Mouse (Mus musculus) bone marrow, adult 2 months (tissue): ENCODE data around the gene Pabpc5. TPM values are rescaled to one million over a fixed set of nuclear protein-coding genes. Genes with fewer than 3 reads are reported as not detected.

Experiments
- H3K27ac ChIP-seq: fragments of 200-500 bp; 2 replicates; pipeline ENCODE4 v1.5.1; 2012; ENCODE audit warnings: low read depth, mild to moderate bottlenecking, control low read depth, inconsistent platforms, low read length; ENCODE audit not compliant: control insufficient read depth, poor library complexity, insufficient read depth
- H3K4me1 ChIP-seq: fragments of 200-500 bp; 2 replicates; pipeline ENCODE4 v1.6.1; 2011; ENCODE audit warnings: low read length; ENCODE audit not compliant: control insufficient read depth, insufficient read depth
- H3K4me3 ChIP-seq: fragments of 200-500 bp; replicated peaks from 2 replicates; pipeline ENCODE3; 2011; ENCODE audit warnings: mild to moderate bottlenecking, low read depth, low read length, control low read depth; ENCODE audit not compliant: control insufficient read depth
- CTCF ChIP-seq: fragments of 200-500 bp; IDR thresholded peaks from 2 replicates; pipeline ENCODE4 v1.5.1; 2011; ENCODE audit warnings: low read length, control low read depth; ENCODE audit not compliant: control insufficient read depth, insufficient read depth
- POLR2A ChIP-seq: fragments of 200-500 bp; IDR thresholded peaks from 2 replicates; pipeline ENCODE4 v1.6.1; 2011; ENCODE audit warnings: low read depth, mild to moderate bottlenecking, control low read depth, low read length, borderline replicate concordance; ENCODE audit not compliant: control insufficient read depth
- WGBS: fragments of 180-500 bp; shearing (Covaris S2); methylation state at CpG from one replicate; pipeline ENCODE4 v1.1.7; 2018; 5-methylcytosine and 5-hydroxymethylcytosine counted together
- polyA plus RNA-seq: library from polyadenylated mRNA; stranded (reverse); fragments of >200 nt; gene quantifications from 2 replicates; pipeline ENCODE4 v1.2.4, GENCODE M21; 2011; ENCODE audit warnings: low replicate concordance; ENCODE audit not compliant: missing spikeins, insufficient read depth, insufficient read length

The Pabpc5 gene
- polyA plus RNA-seq: not detected in 2 replicates

GRCm38 (mm10) chrX:119927081-119927571 lies at the start of gene Pabpc5:
TSS of gene Pabpc5 (plus strand) at chrX:119927196.
- 11% methylated on average over 21 of the region's 21 CpGs for WGBS
- no peak within 1 kb of the TSS for H3K4me3 ChIP-seq

DNA sequence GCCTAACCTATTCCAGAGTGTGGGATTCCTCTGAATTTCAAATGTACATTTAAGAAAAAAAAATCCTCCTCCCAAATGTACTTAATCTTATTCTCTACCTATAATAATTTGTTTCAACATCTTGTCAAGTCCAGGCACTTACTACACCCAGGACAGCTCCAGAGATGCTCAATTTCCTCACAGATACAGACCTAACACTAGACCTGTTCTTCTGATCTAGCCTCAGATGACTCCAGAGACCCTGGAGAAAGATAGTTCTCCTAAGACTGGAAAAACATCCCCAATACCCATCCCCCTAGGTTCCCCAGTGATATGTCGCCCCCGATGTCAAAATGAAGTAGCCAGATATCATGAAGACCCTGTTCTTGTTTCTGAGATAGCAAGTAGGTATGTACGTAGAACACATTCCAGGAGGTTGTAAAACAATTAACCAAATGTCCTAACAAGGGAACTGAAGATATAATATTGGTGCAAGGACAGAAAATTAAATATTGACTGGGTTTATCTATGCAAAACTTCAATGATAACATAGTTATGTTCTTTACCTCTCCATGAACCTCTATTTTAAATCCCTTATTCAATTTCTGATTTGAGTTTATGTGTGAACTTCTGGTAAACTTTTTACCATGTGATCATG lies 39.9 kb upstream of the Pabpc5 start:
- TF ChIP-seq POLR2A (no peak), CTCF (no peak)
- no peaks in the 10 kb centered on the region for H3K4me1 ChIP-seq
- H3K4me3 ChIP-seq: no peak overlapping the region
- H3K27ac ChIP-seq: no peak overlapping the region
- 74% methylated on average over 3 of the region's 3 CpGs for WGBS

More at GRCm38 (mm10) chrX:119927081-119927571, at the start of gene Pabpc5:
- Histone ChIP-seq H3K27ac (no peak within 1 kb of the TSS), H3K4me1 (no peaks in the 10 kb centered on the region)
- TF ChIP-seq CTCF (no peak), POLR2A (no peak)

DNA sequence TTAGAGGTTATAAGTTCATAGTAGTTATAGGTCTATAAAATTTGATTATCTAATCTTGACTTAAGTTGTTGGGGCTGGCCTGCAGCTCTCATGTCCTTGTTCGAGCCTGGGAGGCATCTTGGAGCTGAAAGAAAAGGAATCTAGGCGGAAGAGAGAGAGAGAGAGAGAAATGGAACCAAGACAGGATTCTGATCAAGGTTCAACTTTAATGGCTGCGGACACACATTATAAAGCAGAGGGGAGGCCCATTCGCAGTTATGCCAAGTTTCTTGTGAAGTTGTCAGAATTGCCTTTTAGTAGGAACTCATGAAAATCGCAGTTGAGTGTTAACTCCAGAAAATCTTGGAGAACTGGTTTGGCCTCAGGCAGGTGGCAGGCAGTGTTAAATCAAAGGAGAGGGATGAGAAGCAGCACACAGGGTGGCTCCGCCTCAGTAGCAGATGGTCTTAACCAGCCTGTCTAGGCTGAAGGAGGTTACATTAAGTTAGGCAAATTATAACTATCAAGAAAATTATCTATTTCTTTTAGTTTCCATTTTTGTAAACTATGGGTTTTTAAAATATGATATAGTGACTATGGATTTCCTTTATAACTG lies 38.6 kb upstream of the Pabpc5 start:
- WGBS: 65% methylated on average over 6 of the region's 6 CpGs
- Histone ChIP-seq H3K4me1 (no peaks in the 10 kb centered on the region), H3K27ac (no peak overlapping the region), H3K4me3 (no peak overlapping the region)
- TF ChIP-seq CTCF (no peak), POLR2A (no peak)

DNA sequence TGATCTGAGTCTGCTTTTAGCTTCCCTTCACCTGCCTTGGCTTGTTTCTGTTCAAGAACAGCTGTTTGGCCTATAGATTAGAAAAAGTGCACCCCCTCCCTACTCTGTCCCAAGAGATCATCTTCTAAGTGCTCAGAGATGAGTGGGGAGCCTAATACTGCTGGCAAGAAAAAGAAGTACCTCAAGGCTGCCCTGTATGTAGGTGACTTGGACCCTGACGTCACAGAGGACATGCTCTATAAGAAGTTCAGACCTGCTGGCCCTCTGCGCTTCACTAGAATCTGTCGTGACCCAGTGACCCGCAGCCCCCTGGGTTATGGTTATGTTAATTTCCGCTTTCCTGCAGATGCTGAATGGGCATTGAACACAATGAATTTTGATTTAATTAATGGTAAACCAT lies 856 bp downstream of the Pabpc5 start:
- H3K27ac ChIP-seq: no peak overlapping the region
- WGBS: 90% methylated on average over 5 of the region's 5 CpGs
- TF ChIP-seq POLR2A (no peak), CTCF (no peak)

More for the DNA sequence above, 856 bp downstream of the Pabpc5 start:
- Histone ChIP-seq H3K4me1 (no peaks in the 10 kb centered on the region), H3K4me3 (no peak overlapping the region)
